Mouse (Mus musculus) stomach, embryonic 14.5 days (tissue): ENCODE measurements at regions not wholly inside any gene's neighbourhood (a gene's known extent, or its start where the extent isn't known, plus 50 kb on each side); places are given as distances from the start of the nearest gene placed in this dataset.

Experiments
- ATAC-seq: fragments of 200-750 bp; cut with Nextera tagmentation; 2 replicates; pipeline ENCODE4 v1.8.0; 2017; ENCODE audit warnings: low read depth, moderate TSS enrichment; ENCODE audit not compliant: insufficient number of reproducible peaks, insufficient read depth, low FRiP score
- H3K27ac ChIP-seq: fragments of 300-500 bp; sonication (generic); 2 replicates; pipeline ENCODE4 v1.5.1; 2014; ENCODE audit warnings: mild to moderate bottlenecking, low read length, moderate library complexity, mixed read lengths
- H3K27me3 ChIP-seq: fragments of 300-500 bp; sonication (generic); 2 replicates; pipeline ENCODE4 v1.6.1; 2014; ENCODE audit warnings: low read length, control low read depth, mixed read lengths; ENCODE audit not compliant: control insufficient read depth, insufficient read depth
- H3K36me3 ChIP-seq: fragments of 300-500 bp; sonication (generic); 2 replicates; pipeline ENCODE4 v1.6.1; 2014; ENCODE audit warnings: mild to moderate bottlenecking, control low read depth, low read length, moderate library complexity, mixed read lengths; ENCODE audit not compliant: control insufficient read depth, insufficient read depth
- H3K4me1 ChIP-seq: fragments of 300-500 bp; sonication (generic); 2 replicates; pipeline ENCODE4 v1.6.1; 2014; ENCODE audit warnings: low read length, control low read depth, mixed read lengths; ENCODE audit not compliant: control insufficient read depth, insufficient read depth
- H3K4me2 ChIP-seq: fragments of 300-500 bp; sonication (generic); replicated peaks from 2 replicates; pipeline ENCODE4 v1.6.1; 2014; ENCODE audit warnings: low read depth, low read length, control low read depth
- H3K4me3 ChIP-seq: fragments of 300-500 bp; sonication (generic); 2 replicates; pipeline ENCODE4 v1.5.1; 2014; ENCODE audit warnings: low read depth, low read length, control low read depth
- H3K9ac ChIP-seq: fragments of 300-500 bp; sonication (generic); replicated peaks from 2 replicates; pipeline ENCODE4 v1.6.1; 2014; ENCODE audit warnings: low read depth, mild to moderate bottlenecking, control low read depth, low read length, moderate library complexity, mixed read lengths
- H3K9me3 ChIP-seq: fragments of 300-500 bp; sonication (generic); 2 replicates; pipeline ENCODE4 v1.6.1; 2016; ENCODE audit warnings: low read depth, low read length, control low read depth; ENCODE audit not compliant: control insufficient read depth
- WGBS: fragments of 180-500 bp; shearing (Covaris S2); extraction: QIAGEN DNeasy Blood & Tissue Kit; methylation state at CpG from one replicate; pipeline ENCODE4 v1.1.7; 2014; 5-methylcytosine and 5-hydroxymethylcytosine counted together

DNA sequence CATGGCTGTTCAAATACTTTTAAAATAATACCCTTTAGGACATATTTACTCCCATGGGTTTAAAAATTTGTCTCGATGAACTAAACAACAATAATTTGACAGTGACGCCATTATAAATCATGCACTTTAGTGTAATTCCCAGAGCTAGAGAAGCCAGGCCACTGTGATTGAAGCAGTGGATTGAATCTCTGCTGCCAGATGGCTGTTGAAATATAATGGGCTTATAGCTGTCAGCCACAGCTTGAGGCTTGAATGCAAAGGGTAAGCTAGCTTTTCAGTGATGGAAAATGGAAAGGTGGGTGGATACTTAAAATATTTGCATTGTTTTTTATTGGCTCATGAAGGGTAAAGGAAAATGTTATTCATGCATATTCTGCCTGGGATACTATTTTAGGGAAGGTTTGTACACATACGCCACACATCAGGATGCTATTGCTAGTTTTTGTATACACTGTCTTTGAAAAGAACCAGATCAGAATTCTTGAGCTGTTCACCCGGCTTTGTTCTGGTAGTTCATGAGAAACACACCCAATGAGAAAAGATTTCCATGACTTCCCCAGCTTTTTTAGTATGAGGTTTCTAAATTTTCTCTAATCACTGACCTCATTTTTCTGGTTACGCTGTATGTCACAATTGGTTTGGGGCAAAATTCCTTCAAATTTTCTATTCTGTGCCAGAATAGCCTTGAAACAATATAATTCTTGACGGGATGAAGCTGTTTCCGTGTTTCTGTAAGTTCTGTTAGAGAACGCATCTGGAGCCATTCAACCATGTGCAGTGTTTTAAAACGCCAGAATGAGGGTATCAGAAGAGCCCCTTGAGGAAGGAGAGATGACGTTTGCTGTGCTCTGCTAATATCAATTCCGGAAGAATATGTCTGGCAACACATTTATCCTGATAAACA, 78.7 kb upstream of the Pam start:
- Histone ChIP-seq H3K9me3 (no peaks in the 10 kb centered on the region), H3K9ac (no peak overlapping the region), H3K36me3 (no peaks in the 10 kb centered on the region), H3K4me2 (no peak overlapping the region), H3K27ac (peak overlapping the region; percentile 50; the same call in 1 of the 2 replicates), H3K27me3 (no peaks in the 10 kb centered on the region), H3K4me1 (no peaks in the 10 kb centered on the region), H3K4me3 (no peak overlapping the region)
- WGBS, result 41% methylated on average over 11 of the region's 11 CpGs
- peak; percentile 63; the same call in 1 of the 2 replicates for ATAC-seq

- ATAC-seq, result no peak
- Histone ChIP-seq H3K36me3 (no peaks in the 10 kb centered on the region), H3K9me3 (no peaks in the 10 kb centered on the region), H3K4me3 (no peak overlapping the region), H3K9ac (no peak overlapping the region), H3K4me2 (no peak overlapping the region), H3K4me1 (no peaks in the 10 kb centered on the region), H3K27me3 (no peaks in the 10 kb centered on the region), H3K27ac (0 out of 2 replicates have a peak overlapping the region, but pooled peaks have one; percentile 21)
- WGBS, result 63% methylated on average over 2 of the region's 2 CpGs
Observed at GRCm38 (mm10) chr1:98173431-98173830, 78.0 kb upstream of the Pam start.

DNA sequence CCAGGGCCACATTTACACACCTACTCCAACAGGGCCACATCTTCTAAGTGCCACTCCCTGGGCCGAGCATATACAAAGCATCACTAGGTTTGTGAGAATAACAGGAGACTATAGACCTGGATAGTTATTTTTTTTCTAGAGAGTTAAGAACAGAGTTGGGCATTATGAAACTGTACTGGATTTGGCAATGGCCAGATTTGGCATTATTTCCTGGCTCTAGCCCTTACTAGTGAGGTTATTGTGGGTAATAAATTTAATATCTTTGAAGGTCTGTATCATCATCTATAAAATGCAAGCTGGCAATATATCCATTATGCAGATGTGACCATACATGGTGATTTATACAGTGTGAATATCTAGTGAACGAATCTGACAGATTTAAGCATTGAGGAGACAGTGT, 75.8 kb upstream of the Pam start:
- Histone ChIP-seq H3K9me3 (no peaks in the 10 kb centered on the region), H3K9ac (no peak overlapping the region), H3K4me2 (no peak overlapping the region), H3K4me1 (no peaks in the 10 kb centered on the region), H3K4me3 (no peak overlapping the region), H3K36me3 (no peaks in the 10 kb centered on the region), H3K27ac (no peak overlapping the region), H3K27me3 (no peaks in the 10 kb centered on the region)
- WGBS, result 89% methylated on average over 2 of the region's 2 CpGs
- ATAC-seq, result no peak

- H3K4me3 ChIP-seq, result no peak overlapping the region
- H3K4me1 ChIP-seq, result no peaks in the 10 kb centered on the region
- H3K4me2 ChIP-seq, result no peak overlapping the region
- H3K9ac ChIP-seq, result no peak overlapping the region
- H3K36me3 ChIP-seq, result no peaks in the 10 kb centered on the region
- ATAC-seq, result no peak
- no peaks in the 10 kb centered on the region for H3K9me3 ChIP-seq
- H3K27ac ChIP-seq, result no peak overlapping the region
- no peaks in the 10 kb centered on the region for H3K27me3 ChIP-seq
Observed at GRCm38 (mm10) chr1:98169352-98169751, 73.9 kb upstream of the Pam start.

- no peak for ATAC-seq
- H3K9ac ChIP-seq, result no peak overlapping the region
- no peak overlapping the region for H3K4me2 ChIP-seq
- H3K36me3 ChIP-seq, result no peaks in the 10 kb centered on the region
- H3K4me1 ChIP-seq, result no peaks in the 10 kb centered on the region
- 83% methylated on average over 4 of the region's 4 CpGs for WGBS
- H3K27me3 ChIP-seq, result no peaks in the 10 kb centered on the region
- no peak overlapping the region for H3K4me3 ChIP-seq
- H3K9me3 ChIP-seq, result no peaks in the 10 kb centered on the region
- H3K27ac ChIP-seq, result no peak overlapping the region
Observed at GRCm38 (mm10) chr1:98167800-98168199, 72.4 kb upstream of the Pam start.

- Histone ChIP-seq H3K9ac (no peak overlapping the region), H3K9me3 (no peaks in the 10 kb centered on the region), H3K27ac (no peak overlapping the region), H3K4me1 (no peaks in the 10 kb centered on the region), H3K36me3 (no peaks in the 10 kb centered on the region), H3K4me3 (no peak overlapping the region), H3K4me2 (no peak overlapping the region), H3K27me3 (no peaks in the 10 kb centered on the region)
- WGBS, result 68% methylated on average over 2 of the region's 2 CpGs
- no peak for ATAC-seq
Observed at GRCm38 (mm10) chr1:98162639-98162927, 67.1 kb upstream of the Pam start.

- H3K4me1 ChIP-seq, result no peaks in the 10 kb centered on the region
- 75% methylated on average over 5 of the region's 5 CpGs for WGBS
- H3K4me3 ChIP-seq, result no peak overlapping the region
- H3K36me3 ChIP-seq, result no peaks in the 10 kb centered on the region
- ATAC-seq, result no peak
- no peaks in the 10 kb centered on the region for H3K27me3 ChIP-seq
- no peak overlapping the region for H3K27ac ChIP-seq
- H3K9me3 ChIP-seq, result no peaks in the 10 kb centered on the region
- no peak overlapping the region for H3K9ac ChIP-seq
- no peak overlapping the region for H3K4me2 ChIP-seq
Observed at GRCm38 (mm10) chr1:98161882-98162638, 66.6 kb upstream of the Pam start.

GRCm38 (mm10) chr1:98158969-98159368, 63.5 kb upstream of the Pam start:
- H3K9ac ChIP-seq, result no peak overlapping the region
- H3K4me1 ChIP-seq, result no peaks in the 10 kb centered on the region
- no peak for ATAC-seq
- no peak overlapping the region for H3K27ac ChIP-seq
- no peak overlapping the region for H3K4me3 ChIP-seq
- H3K27me3 ChIP-seq, result no peaks in the 10 kb centered on the region
- no peak overlapping the region for H3K4me2 ChIP-seq
- H3K9me3 ChIP-seq, result no peaks in the 10 kb centered on the region
- no peaks in the 10 kb centered on the region for H3K36me3 ChIP-seq
- 83% methylated on average over 2 of the region's 2 CpGs for WGBS
